In the genomic region with DNA sequence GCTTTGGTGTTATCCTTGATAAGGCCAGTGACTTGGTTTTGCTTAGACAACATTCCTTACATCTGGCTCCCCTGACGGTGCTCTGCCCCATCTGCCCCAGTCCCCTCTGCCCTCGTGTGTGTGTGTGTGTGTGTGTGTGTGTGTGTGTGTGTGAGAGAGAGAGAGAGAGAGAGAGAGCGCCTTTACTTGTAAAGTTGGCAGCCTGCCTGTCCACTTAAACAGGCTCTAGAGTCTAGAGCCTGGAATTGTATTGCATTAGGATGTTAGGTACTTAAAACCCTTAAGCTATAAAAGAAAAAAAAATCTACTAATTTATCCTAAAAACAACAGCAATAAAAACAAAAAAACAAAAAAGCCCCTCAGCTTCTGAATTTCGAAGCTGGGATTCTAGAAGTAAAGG, we compare ENCODE assay signal across 15 mouse cellular contexts. TPM values are rescaled to one million over a fixed set of nuclear protein-coding genes. Genes with fewer than 3 reads are reported as not detected.
DNase-seq lines count a peak whose midpoint lies in the region; ATAC-seq and TF ChIP-seq lines count a peak whose summit lies in the region.
"Had no signal": no experiment of that assay in that cellular context is flagged by ENCODE, and none has a peak within 500 bp of the region (broad histone marks: within the 10 kb centered on the region; RNA-seq: fewer than 3 reads in every experiment).

No protein-coding gene starts in this region.

- TF ChIP-seq CTCF in brain, embryonic 14.5 days (IDR thresholded peaks at IDR 0.05; ENCODE audit: borderline replicate concordance, extremely low read depth, insufficient read depth, insufficient read length), result no peak

- peak; percentile 16 for DNase-seq in adipocyte (ENCODE audit: low spot score)
- DNase-seq in brain, embryonic 14.5 days (ENCODE audit: low read depth), result peak; percentile 60
- DNase-seq in frontal cortex, postnatal 10 days (ENCODE audit: low spot score in 2 of 2), result no peak
- DNase-seq: cerebellum, adult 11 months; gastrocnemius, postnatal 25 days; kidney, adult 18-20 months; right cerebral cortex, postnatal 4 days; thymus, adult 2 months had no signal

- peak overlapping the region; percentile 58; the same call in 1 of the 2 replicates for H3K27ac ChIP-seq in hindbrain, embryonic 13.5 days
- H3K27ac ChIP-seq in hindbrain, embryonic 16.5 days (ENCODE audit: low read depth, low read length), result no peak overlapping the region
- H3K27ac ChIP-seq in midbrain, embryonic 12.5 days (replicated peaks), result 0 out of 2 replicates have a peak overlapping the region, but pooled peaks have one; percentile 15
- H3K27ac ChIP-seq: limb, embryonic 15.5 days; macrophage had no signal

- peaks cover 44% of the 10 kb centered on the region for H3K4me1 ChIP-seq in hindbrain, embryonic 13.5 days (replicated peaks)
- H3K4me1 ChIP-seq in hindbrain, embryonic 16.5 days (ENCODE audit: control insufficient read depth, insufficient read depth, low read depth, low read length), result peaks cover 17% of the 10 kb centered on the region
- peaks cover 26% of the 10 kb centered on the region for H3K4me1 ChIP-seq in midbrain, embryonic 12.5 days

- no peaks in the 10 kb centered on the region for H3K36me3 ChIP-seq in hindbrain, embryonic 13.5 days
- H3K36me3 ChIP-seq in hindbrain, embryonic 16.5 days (ENCODE audit: control insufficient read depth, insufficient read depth, low read length), result no peaks in the 10 kb centered on the region
- H3K36me3 ChIP-seq in midbrain, embryonic 12.5 days, result no peaks in the 10 kb centered on the region
- H3K36me3 ChIP-seq: limb, embryonic 15.5 days had no signal

- H3K9me3 ChIP-seq in hindbrain, embryonic 13.5 days, result no peaks in the 10 kb centered on the region
- no peaks in the 10 kb centered on the region for H3K9me3 ChIP-seq in hindbrain, embryonic 16.5 days (ENCODE audit: control insufficient read depth, low read length)
- H3K9me3 ChIP-seq in midbrain, embryonic 12.5 days, result no peaks in the 10 kb centered on the region
- H3K9me3 ChIP-seq: limb, embryonic 15.5 days had no signal

- H3K4me3 ChIP-seq in hindbrain, embryonic 13.5 days, result no peak overlapping the region
- H3K4me3 ChIP-seq in hindbrain, embryonic 16.5 days (ENCODE audit: low read length), result no peak overlapping the region
- no peak overlapping the region for H3K4me3 ChIP-seq in midbrain, embryonic 12.5 days
- H3K4me3 ChIP-seq: limb, embryonic 15.5 days had no signal

- 39% methylated on average over 4 of the region's 4 CpGs for WGBS in hindbrain, embryonic 13.5 days
- WGBS in hindbrain, embryonic 16.5 days, result 32% methylated on average over 4 of the region's 4 CpGs
- 41% methylated on average over 4 of the region's 4 CpGs for WGBS in midbrain, embryonic 12.5 days

- no peaks in the 10 kb centered on the region for H3K27me3 ChIP-seq in hindbrain, embryonic 13.5 days
- no peaks in the 10 kb centered on the region for H3K27me3 ChIP-seq in hindbrain, embryonic 16.5 days (replicated peaks; ENCODE audit: control insufficient read depth, insufficient read depth, low read length)
- no peaks in the 10 kb centered on the region for H3K27me3 ChIP-seq in midbrain, embryonic 12.5 days
- H3K27me3 ChIP-seq: limb, embryonic 15.5 days had no signal

- no peak for TF ChIP-seq POLR2A in brain, embryonic 14.5 days (IDR thresholded peaks at IDR 0.05; ENCODE audit: borderline replicate concordance, extremely low read depth, insufficient read depth, insufficient read length, poor library complexity, severe bottlenecking)

- H3K4me2 ChIP-seq in hindbrain, embryonic 13.5 days, result no peak overlapping the region
- no peak overlapping the region for H3K4me2 ChIP-seq in hindbrain, embryonic 16.5 days (ENCODE audit: low read length)
- no peak overlapping the region for H3K4me2 ChIP-seq in midbrain, embryonic 12.5 days (replicated peaks)
- H3K4me2 ChIP-seq: limb, embryonic 15.5 days had no signal

- no peak for ATAC-seq in hindbrain, embryonic 13.5 days (ENCODE audit: low FRiP score)
- ATAC-seq in hindbrain, embryonic 16.5 days, result no peak
- no peak for ATAC-seq in midbrain, embryonic 12.5 days (ENCODE audit: low FRiP score, low read depth)
- ATAC-seq in megakaryocyte, adult 5-6 weeks (ENCODE audit: poor library complexity, severe bottlenecking), result no peak
- ATAC-seq: activated CD4-positive, CD25-positive, alpha-beta regulatory T cell, adult 4 months had no signal

- H3K9ac ChIP-seq in hindbrain, embryonic 13.5 days, result no peak overlapping the region
- H3K9ac ChIP-seq in hindbrain, embryonic 16.5 days (ENCODE audit: low read depth, low read length), result no peak overlapping the region
- H3K9ac ChIP-seq in midbrain, embryonic 12.5 days (replicated peaks), result no peak overlapping the region
- H3K9ac ChIP-seq: limb, embryonic 15.5 days had no signal

RNA-seq across cellular contexts. Expression of a gene that starts 15.2 kb away (rescaled TPM):
- polyA plus RNA-seq in hindbrain, embryonic 13.5 days (2015; fragmentation: Nextera tagmentation; extraction: Ambion mirVana), result 64.6 and 83.6 TPM in 2 replicates
- 60.4 and 66.6 TPM in 2 replicates for polyA plus RNA-seq in hindbrain, embryonic 16.5 days (2015; fragmentation: Nextera tagmentation; extraction: Ambion mirVana)
- 51.4 and 145 TPM in 2 replicates for polyA plus RNA-seq in brain, embryonic 14.5 days (2012; rRNA removed)
- 84.4 and 103 TPM in 2 replicates for polyA plus RNA-seq in midbrain, embryonic 12.5 days (2016; fragmentation: Nextera tagmentation; extraction: Ambion mirVana)
- total RNA-seq in megakaryocyte, adult 5-6 weeks (2015), result 0.64 and 0.74 TPM in 2 replicates
- total RNA-seq in megakaryocyte, adult 5-6 weeks (2017), result 1.2 and 1.8 TPM in 2 replicates

Comparison
In these comparisons a context has a peak if more than half of its experiments do, and no peak if none do; other contexts are left out.
1. DNase-seq: peak in adipocyte (single experiment) and brain, embryonic 14.5 days (single experiment); none in frontal cortex, postnatal 10 days (0 of 2).